Mouse (Mus musculus): ENCODE measurements at regions not wholly inside any gene's neighbourhood (a gene's known extent, or its start where the extent isn't known, plus 50 kb on each side); places are given as distances from the start of the nearest gene placed in this dataset.

DNA sequence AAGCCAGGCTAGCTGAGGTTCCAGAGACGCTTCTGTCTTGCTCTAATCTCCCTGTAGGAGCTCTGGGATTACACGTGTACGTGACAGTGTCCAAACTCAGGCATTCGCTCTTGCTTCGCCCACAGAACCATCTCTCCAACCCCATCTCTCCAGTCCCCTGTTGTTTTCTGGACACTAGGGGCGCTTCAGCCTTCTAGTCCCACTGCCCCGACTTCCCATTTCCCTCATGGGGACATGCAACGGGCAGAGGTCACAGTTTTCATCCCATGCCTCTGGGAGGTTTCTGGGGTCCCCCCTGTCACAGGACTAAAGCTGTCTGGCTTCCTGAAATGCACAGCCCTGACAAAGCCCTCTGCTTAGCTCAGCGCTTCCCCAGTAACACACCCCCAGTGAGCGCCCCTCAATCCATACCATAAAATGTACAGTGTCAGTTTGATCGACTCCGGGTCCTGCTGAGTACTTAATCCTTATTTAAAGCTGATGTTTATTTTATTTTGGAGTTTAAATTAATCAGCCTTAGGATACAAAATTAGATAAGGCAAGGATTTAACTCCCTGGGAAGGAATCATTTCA lies 208.9 kb upstream of the Kcnab2 start:
- Histone ChIP-seq H3K4me1 (replicated peaks) (no peaks in the 10 kb centered on the region), H3K9me3 (no peaks in the 10 kb centered on the region), H3K4me3 (replicated peaks) (no peak overlapping the region), H3K27ac (no peak overlapping the region), H3K36me3 (no peaks in the 10 kb centered on the region), H3K27me3 (replicated peaks) (no peaks in the 10 kb centered on the region), H3K4me2 (replicated peaks) (no peak overlapping the region), H3K9ac (no peak overlapping the region)
- no peak for ATAC-seq
- WGBS = 51% methylated on average over 12 of the region's 12 CpGs

DNA sequence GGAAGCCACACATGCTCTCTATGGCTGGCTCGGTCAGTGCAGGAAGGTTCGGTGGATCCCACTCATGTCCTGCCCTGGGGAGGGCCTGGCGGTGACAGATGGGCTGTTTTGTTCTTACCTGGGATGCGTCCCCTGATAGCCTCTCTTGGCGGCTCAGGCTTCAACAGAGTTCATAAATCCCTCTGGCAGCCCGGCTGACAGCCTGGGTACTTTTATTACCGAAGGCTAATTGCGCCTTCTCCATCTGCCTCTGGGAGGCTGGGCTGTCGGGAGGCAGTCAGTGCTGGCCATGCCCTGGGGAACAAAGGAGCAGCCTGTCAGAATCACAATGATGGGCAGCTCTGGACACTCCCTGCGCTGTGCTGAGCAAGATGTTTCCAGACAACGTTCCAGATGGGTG lies 196.5 kb upstream of the Kcnab2 start:
- Histone ChIP-seq H3K4me1 (replicated peaks) (no peaks in the 10 kb centered on the region), H3K4me2 (replicated peaks) (no peak overlapping the region), H3K4me3 (replicated peaks) (no peak overlapping the region), H3K27me3 (replicated peaks) (no peaks in the 10 kb centered on the region), H3K9me3 (no peaks in the 10 kb centered on the region), H3K36me3 (no peaks in the 10 kb centered on the region), H3K27ac (no peak overlapping the region), H3K9ac (no peak overlapping the region)
- 13% methylated on average over 11 of the region's 11 CpGs for WGBS
- no peak for ATAC-seq

GRCm38 (mm10) chr4:152663482-152663881 lies 185.8 kb upstream of the Kcnab2 start:
- H3K4me3 ChIP-seq (replicated peaks) = no peak overlapping the region
- no peak overlapping the region for H3K27ac ChIP-seq
- H3K9ac ChIP-seq = no peak overlapping the region
- H3K9me3 ChIP-seq = no peaks in the 10 kb centered on the region
- H3K4me1 ChIP-seq (replicated peaks) = no peaks in the 10 kb centered on the region
- no peaks in the 10 kb centered on the region for H3K27me3 ChIP-seq (replicated peaks)
- no peak overlapping the region for H3K4me2 ChIP-seq (replicated peaks)
- no peaks in the 10 kb centered on the region for H3K36me3 ChIP-seq
- no peak for ATAC-seq
- WGBS = 43% methylated on average over 8 of the region's 8 CpGs

DNA sequence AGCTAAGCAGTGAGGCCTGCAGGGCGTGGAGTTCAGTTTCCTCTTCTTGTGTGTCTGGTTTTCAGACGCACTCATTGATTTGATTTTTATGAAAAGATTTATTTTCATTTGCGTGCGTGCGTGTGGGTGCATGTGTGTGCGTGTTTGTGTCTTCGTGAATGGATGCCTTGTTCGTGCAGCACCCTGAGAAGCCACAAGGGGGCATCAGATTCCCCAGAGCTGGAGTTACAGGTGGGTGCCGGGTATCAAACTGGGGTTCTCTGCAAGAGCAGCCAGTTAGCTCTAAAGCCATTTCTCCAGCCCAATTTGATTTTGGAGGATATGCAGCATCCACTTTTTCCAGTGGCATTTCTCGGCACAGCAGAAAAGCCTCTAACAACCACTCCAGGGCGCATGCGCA lies 185.4 kb upstream of the Kcnab2 start:
- 89% methylated on average over 12 of the region's 12 CpGs for WGBS
- no peak for ATAC-seq
- Histone ChIP-seq H3K9me3 (no peaks in the 10 kb centered on the region), H3K36me3 (no peaks in the 10 kb centered on the region), H3K4me1 (replicated peaks) (no peaks in the 10 kb centered on the region), H3K9ac (no peak overlapping the region), H3K4me2 (replicated peaks) (no peak overlapping the region), H3K27ac (no peak overlapping the region), H3K4me3 (replicated peaks) (no peak overlapping the region), H3K27me3 (replicated peaks) (no peaks in the 10 kb centered on the region)

DNA sequence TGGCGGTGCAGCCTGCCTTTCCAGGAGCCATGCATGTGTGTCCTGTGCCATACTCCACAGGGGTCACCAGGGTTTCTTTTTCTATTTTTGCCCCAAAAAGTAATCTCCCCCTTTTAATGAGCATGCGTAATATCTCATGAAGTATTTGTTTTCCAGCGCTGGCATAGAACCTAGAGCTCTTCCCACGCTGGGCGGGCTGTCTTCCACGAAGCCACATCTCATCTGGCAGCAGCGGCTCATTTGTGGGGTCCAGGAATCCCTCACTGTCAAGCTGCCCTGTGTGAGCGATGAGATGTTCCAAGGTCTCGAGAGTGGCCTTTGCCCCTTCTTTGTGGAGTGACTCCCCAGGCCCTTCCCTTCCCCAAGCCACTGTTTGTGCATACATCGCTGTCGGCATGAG lies 184.8 kb upstream of the Kcnab2 start:
- Histone ChIP-seq H3K36me3 (no peaks in the 10 kb centered on the region), H3K4me2 (replicated peaks) (no peak overlapping the region), H3K27me3 (replicated peaks) (no peaks in the 10 kb centered on the region), H3K4me3 (replicated peaks) (no peak overlapping the region), H3K4me1 (replicated peaks) (no peaks in the 10 kb centered on the region), H3K9me3 (no peaks in the 10 kb centered on the region), H3K9ac (no peak overlapping the region), H3K27ac (no peak overlapping the region)
- 71% methylated on average over 11 of the region's 11 CpGs for WGBS
- ATAC-seq = no peak

GRCm38 (mm10) chr4:152650198-152650597 lies 172.5 kb upstream of the Kcnab2 start:
- Histone ChIP-seq H3K9ac (no peak overlapping the region), H3K4me2 (replicated peaks) (no peak overlapping the region), H3K27me3 (replicated peaks) (no peaks in the 10 kb centered on the region), H3K27ac (no peak overlapping the region), H3K9me3 (no peaks in the 10 kb centered on the region), H3K4me1 (replicated peaks) (no peaks in the 10 kb centered on the region), H3K4me3 (replicated peaks) (no peak overlapping the region), H3K36me3 (no peaks in the 10 kb centered on the region)
- WGBS = 68% methylated on average over 8 of the region's 8 CpGs
- ATAC-seq = no peak

- H3K9ac ChIP-seq = no peak overlapping the region
- no peaks in the 10 kb centered on the region for H3K9me3 ChIP-seq
- WGBS = 43% methylated on average over 7 of the region's 7 CpGs
- H3K4me3 ChIP-seq (replicated peaks) = no peak overlapping the region
- no peaks in the 10 kb centered on the region for H3K4me1 ChIP-seq (replicated peaks)
- no peak overlapping the region for H3K4me2 ChIP-seq (replicated peaks)
- H3K27ac ChIP-seq = no peak overlapping the region
- no peaks in the 10 kb centered on the region for H3K36me3 ChIP-seq
- no peaks in the 10 kb centered on the region for H3K27me3 ChIP-seq (replicated peaks)
- ATAC-seq = no peak
These were observed 169.9 kb upstream of the Kcnab2 start for GRCm38 (mm10) chr4:152647620-152648019.

DNA sequence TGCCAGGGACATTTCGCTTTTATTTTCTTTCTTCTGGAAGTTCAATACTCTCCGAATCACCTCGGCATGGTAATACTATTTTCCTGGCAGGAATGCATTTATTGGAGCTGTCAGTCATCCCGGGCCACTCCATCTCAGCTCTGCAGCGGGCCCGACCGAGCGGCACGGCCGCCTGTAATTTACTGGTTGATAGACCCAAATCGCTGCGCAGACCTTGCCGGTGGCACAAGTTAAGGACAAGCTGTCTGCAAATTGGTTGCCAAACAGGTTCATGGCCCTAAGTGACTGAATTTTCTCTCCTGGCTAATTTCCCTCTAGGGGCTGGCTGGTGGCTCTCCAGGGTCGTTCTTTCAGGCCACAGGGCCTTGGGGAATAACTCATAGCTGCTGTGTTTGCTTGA lies 169.4 kb upstream of the Kcnab2 start:
- no peaks in the 10 kb centered on the region for H3K4me1 ChIP-seq (replicated peaks)
- H3K4me2 ChIP-seq (replicated peaks) = no peak overlapping the region
- H3K9me3 ChIP-seq = no peaks in the 10 kb centered on the region
- H3K36me3 ChIP-seq = no peaks in the 10 kb centered on the region
- 93% methylated on average over 14 of the region's 14 CpGs for WGBS
- no peak overlapping the region for H3K9ac ChIP-seq
- H3K27me3 ChIP-seq (replicated peaks) = no peaks in the 10 kb centered on the region
- ATAC-seq = no peak
- no peak overlapping the region for H3K4me3 ChIP-seq (replicated peaks)
- H3K27ac ChIP-seq = no peak overlapping the region

- no peaks in the 10 kb centered on the region for H3K27me3 ChIP-seq (replicated peaks)
- no peaks in the 10 kb centered on the region for H3K36me3 ChIP-seq
- 0 out of 2 replicates have a peak, but pooled peaks cover 3% of the 10 kb centered on the region for H3K4me1 ChIP-seq (replicated peaks)
- 71% methylated on average over 6 of the region's 6 CpGs for WGBS
- no peak overlapping the region for H3K9ac ChIP-seq
- no peak overlapping the region for H3K4me3 ChIP-seq (replicated peaks)
- H3K4me2 ChIP-seq (replicated peaks) = no peak overlapping the region
- ATAC-seq = no peak
- H3K27ac ChIP-seq = no peak overlapping the region
- no peaks in the 10 kb centered on the region for H3K9me3 ChIP-seq
These were observed 159.4 kb upstream of the Kcnab2 start for GRCm38 (mm10) chr4:152637088-152637487.

DNA sequence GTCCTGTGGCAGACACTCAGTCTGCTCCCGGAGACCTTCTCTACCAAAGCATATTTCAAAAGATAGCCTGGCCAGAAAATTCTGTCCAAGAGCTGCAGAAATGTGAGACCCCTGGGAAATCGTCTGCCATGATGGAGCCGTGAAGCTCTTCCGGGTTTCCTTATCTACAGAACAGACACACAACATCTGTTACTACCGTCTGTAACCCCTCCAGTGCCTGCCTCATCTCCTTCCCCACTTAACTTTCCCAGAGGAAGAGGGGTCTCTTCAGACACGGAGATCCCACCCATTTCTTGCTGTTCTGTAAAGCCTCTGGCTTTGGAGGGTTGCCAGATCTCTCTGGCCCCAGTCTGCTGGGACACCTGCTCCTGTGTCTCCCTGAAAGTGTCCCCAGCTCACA lies 156.2 kb upstream of the Kcnab2 start:
- ATAC-seq = no peak
- Histone ChIP-seq H3K9me3 (no peaks in the 10 kb centered on the region), H3K9ac (no peak overlapping the region), H3K4me3 (replicated peaks) (no peak overlapping the region), H3K4me2 (replicated peaks) (no peak overlapping the region), H3K4me1 (replicated peaks) (0 out of 2 replicates have a peak, but pooled peaks cover 3% of the 10 kb centered on the region), H3K36me3 (no peaks in the 10 kb centered on the region), H3K27ac (no peak overlapping the region), H3K27me3 (replicated peaks) (no peaks in the 10 kb centered on the region)
- WGBS = 23% methylated on average over 6 of the region's 6 CpGs

DNA sequence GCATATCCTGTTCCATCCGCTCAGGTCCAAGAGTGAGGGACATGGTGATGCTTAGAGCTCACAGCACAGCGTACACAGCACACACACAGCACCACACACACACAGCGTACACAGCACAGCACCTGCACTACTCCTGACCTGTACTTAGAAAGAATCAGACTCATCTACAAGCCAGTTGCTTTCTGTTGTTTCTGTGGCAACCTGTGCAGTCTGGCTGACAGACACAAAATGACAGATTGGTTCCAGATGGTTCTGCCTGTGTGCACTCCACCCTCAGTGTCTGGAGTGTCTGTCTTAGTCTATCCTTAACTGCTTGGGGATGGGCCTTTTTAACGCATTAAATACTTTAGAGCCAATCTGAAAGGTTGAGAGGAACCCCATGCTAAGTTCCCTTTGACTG lies 150.4 kb upstream of the Kcnab2 start:
- no peaks in the 10 kb centered on the region for H3K9me3 ChIP-seq
- H3K4me1 ChIP-seq (replicated peaks) = peaks cover 3% of the 10 kb centered on the region; the same call in 1 of the 2 replicates
- H3K36me3 ChIP-seq = no peaks in the 10 kb centered on the region
- ATAC-seq = no peak
- WGBS = 65% methylated on average over 4 of the region's 4 CpGs
- no peak overlapping the region for H3K9ac ChIP-seq
- no peaks in the 10 kb centered on the region for H3K27me3 ChIP-seq (replicated peaks)
- no peak overlapping the region for H3K27ac ChIP-seq
- no peak overlapping the region for H3K4me3 ChIP-seq (replicated peaks)
- no peak overlapping the region for H3K4me2 ChIP-seq (replicated peaks)

- peak; percentile 71 for ATAC-seq
- Histone ChIP-seq H3K27ac (no peak overlapping the region), H3K4me3 (replicated peaks) (no peak overlapping the region), H3K9me3 (no peaks in the 10 kb centered on the region), H3K4me1 (replicated peaks) (peaks cover 3% of the 10 kb centered on the region; the same call in 1 of the 2 replicates), H3K4me2 (replicated peaks) (peak overlapping the region; percentile 24; the same call in 1 of the 2 replicates), H3K9ac (no peak overlapping the region), H3K27me3 (replicated peaks) (no peaks in the 10 kb centered on the region), H3K36me3 (no peaks in the 10 kb centered on the region)
- WGBS = 7% methylated on average over 22 of the region's 22 CpGs
These were observed 147.6 kb upstream of the Kcnab2 start for GRCm38 (mm10) chr4:152625032-152626003.

All from intestine, embryonic 15.5 days (tissue).